Mouse (Mus musculus) thymus, adult 2 months (tissue): Measurements from ENCODE around the gene Mrpl12. TPM values are rescaled to one million over a fixed set of nuclear protein-coding genes. Genes with fewer than 3 reads are reported as not detected.

Experiments used
- DNase-seq: peaks from one replicate; pipeline ENCODE4 v3.0.0; 2021
- H3K27ac ChIP-seq: fragments of 200-500 bp; 2 replicates; pipeline ENCODE4 v1.5.1; 2012; ENCODE audit warnings: low read length, control low read depth; ENCODE audit not compliant: control insufficient read depth, insufficient read depth
- H3K27me3 ChIP-seq: fragments of 200-500 bp; 2 replicates; pipeline ENCODE4 v1.6.1; 2012; ENCODE audit warnings: mild to moderate bottlenecking, low read length, moderate library complexity, mixed read lengths; ENCODE audit not compliant: control insufficient read depth, insufficient read depth
- H3K36me3 ChIP-seq: fragments of 200-500 bp; 2 replicates; pipeline ENCODE4 v1.6.1; 2012; ENCODE audit warnings: mild to moderate bottlenecking, low read length, moderate library complexity; ENCODE audit not compliant: control insufficient read depth, insufficient read depth
- H3K4me1 ChIP-seq: fragments of 200-500 bp; replicated peaks from 2 replicates; pipeline ENCODE4 v1.6.1; 2012; ENCODE audit warnings: low read length; ENCODE audit not compliant: control insufficient read depth, insufficient read depth
- H3K4me3 ChIP-seq: fragments of 200-500 bp; 2 replicates; pipeline ENCODE4 v1.5.1; 2012; ENCODE audit warnings: mild to moderate bottlenecking, low read length, control low read depth, moderate library complexity; ENCODE audit not compliant: control insufficient read depth, insufficient read depth
- CTCF ChIP-seq: fragments of 200-500 bp; IDR thresholded peaks from 2 replicates; pipeline ENCODE4 v1.5.1; 2012; ENCODE audit warnings: mild to moderate bottlenecking, control low read depth, low read length, moderate library complexity, borderline replicate concordance; ENCODE audit not compliant: control insufficient read depth, poor library complexity, insufficient read depth; ENCODE audit errors: extremely low read depth
- POLR2A ChIP-seq: fragments of 200-500 bp; IDR thresholded peaks from 2 replicates; pipeline ENCODE4 v1.6.1; 2012; ENCODE audit warnings: mild to moderate bottlenecking, low read length, control low read depth, moderate library complexity; ENCODE audit not compliant: control insufficient read depth, poor library complexity, insufficient read depth; ENCODE audit errors: extremely low read depth
- WGBS: fragments of 180-500 bp; shearing (Covaris S2); methylation state at CpG from one replicate; pipeline ENCODE4 v1.1.7; 2018; 5-methylcytosine and 5-hydroxymethylcytosine counted together
- polyA plus RNA-seq: library from polyadenylated mRNA; depleted of rRNA; stranded (reverse); fragments of >200 nt; gene quantifications from 2 replicates; pipeline ENCODE4 v1.2.3, GENCODE M21; 2012

Mrpl12 gene
- polyA plus RNA-seq, 1 experiment, result 92.3 TPM

GRCm38 (mm10) chr11:120505661-120506060 lies 21.2 kb downstream of the Mrpl12 start:
- 97% methylated on average over 3 of the region's 3 CpGs for WGBS
- Histone ChIP-seq H3K27ac (no peak overlapping the region), H3K36me3 (no peaks in the 10 kb centered on the region), H3K27me3 (no peaks in the 10 kb centered on the region), H3K4me1 (peaks cover 11% of the 10 kb centered on the region), H3K4me3 (no peak overlapping the region)
- no peak for DNase-seq
- no peak for TF ChIP-seq CTCF
- TF ChIP-seq POLR2A, result no peak

- H3K4me1 ChIP-seq, result peaks cover 20% of the 10 kb centered on the region
- no peak overlapping the region for H3K27ac ChIP-seq
- TF ChIP-seq POLR2A (no peak), CTCF (peak; percentile 61; the same call in 1 of the 2 replicates)
- H3K4me3 ChIP-seq, result no peak overlapping the region
- no peaks in the 10 kb centered on the region for H3K27me3 ChIP-seq
- no peaks in the 10 kb centered on the region for H3K36me3 ChIP-seq
- WGBS, result 60% methylated on average over 4 of the region's 4 CpGs
- no peak for DNase-seq
Observed at GRCm38 (mm10) chr11:120506899-120507298, 22.5 kb downstream of the Mrpl12 start.

- TF ChIP-seq POLR2A (no peak), CTCF (no peak)
- no peak for DNase-seq
- Histone ChIP-seq H3K27me3 (no peaks in the 10 kb centered on the region), H3K27ac (no peak overlapping the region), H3K4me3 (no peak overlapping the region), H3K4me1 (peaks cover 20% of the 10 kb centered on the region), H3K36me3 (no peaks in the 10 kb centered on the region)
- WGBS, result 88% methylated on average over 13 of the region's 13 CpGs
Observed at GRCm38 (mm10) chr11:120507611-120508289, 23.3 kb downstream of the Mrpl12 start.

GRCm38 (mm10) chr11:120508290-120508870 lies 24.0 kb downstream of the Mrpl12 start:
- no peaks in the 10 kb centered on the region for H3K27me3 ChIP-seq
- DNase-seq, result no peak
- peaks cover 20% of the 10 kb centered on the region for H3K4me1 ChIP-seq
- WGBS, result 94% methylated on average over 9 of the region's 9 CpGs
- TF ChIP-seq POLR2A, result no peak
- no peak for TF ChIP-seq CTCF
- H3K36me3 ChIP-seq, result no peaks in the 10 kb centered on the region
- H3K27ac ChIP-seq, result no peak overlapping the region
- no peak overlapping the region for H3K4me3 ChIP-seq

- DNase-seq, result peak; percentile 11
- peaks cover 20% of the 10 kb centered on the region for H3K4me1 ChIP-seq
- peak overlapping the region; percentile 90 for H3K27ac ChIP-seq
- H3K27me3 ChIP-seq, result no peaks in the 10 kb centered on the region
- no peaks in the 10 kb centered on the region for H3K36me3 ChIP-seq
- TF ChIP-seq POLR2A (no peak), CTCF (no peak)
- no peak overlapping the region for H3K4me3 ChIP-seq
- WGBS, result 44% methylated on average over 4 of the region's 4 CpGs
Observed at GRCm38 (mm10) chr11:120509940-120510339, 25.5 kb downstream of the Mrpl12 start.

GRCm38 (mm10) chr11:120510375-120511030 lies 26.1 kb downstream of the Mrpl12 start:
- peak overlapping the region; percentile 90 for H3K27ac ChIP-seq
- H3K36me3 ChIP-seq, result no peaks in the 10 kb centered on the region
- H3K4me3 ChIP-seq, result peak overlapping the region; percentile 34
- H3K27me3 ChIP-seq, result no peaks in the 10 kb centered on the region
- H3K4me1 ChIP-seq, result peaks cover 20% of the 10 kb centered on the region
- 2% methylated on average over 16 of the region's 16 CpGs for WGBS
- peak; percentile 33 for DNase-seq
- TF ChIP-seq CTCF, result no peak
- TF ChIP-seq POLR2A, result no peak
